Mouse (Mus musculus) heart, adult 2 months (tissue): Measurements from ENCODE around the gene Prickle3.

Source experiments
- CTCF ChIP-seq: fragments of 200-600 bp; IDR thresholded peaks from 2 replicates; pipeline ENCODE4 v1.8.1; 2022; ENCODE audit warnings: antibody characterized with exemption, mild to moderate bottlenecking, moderate library complexity
- POLR2A ChIP-seq: fragments of 200-500 bp; IDR thresholded peaks from 2 replicates; pipeline ENCODE4 v1.6.1; 2011; ENCODE audit warnings: mild to moderate bottlenecking, low read depth, low read length, control low read depth; ENCODE audit not compliant: insufficient read depth

- TF ChIP-seq POLR2A (no peak), CTCF (peak; percentile 72)
These were observed 35.8 kb downstream of the Prickle3 start for GRCm38 (mm10) chrX:7692862-7693261.
